ENCODE assay signal across 8 mouse cellular contexts in the genomic region with DNA sequence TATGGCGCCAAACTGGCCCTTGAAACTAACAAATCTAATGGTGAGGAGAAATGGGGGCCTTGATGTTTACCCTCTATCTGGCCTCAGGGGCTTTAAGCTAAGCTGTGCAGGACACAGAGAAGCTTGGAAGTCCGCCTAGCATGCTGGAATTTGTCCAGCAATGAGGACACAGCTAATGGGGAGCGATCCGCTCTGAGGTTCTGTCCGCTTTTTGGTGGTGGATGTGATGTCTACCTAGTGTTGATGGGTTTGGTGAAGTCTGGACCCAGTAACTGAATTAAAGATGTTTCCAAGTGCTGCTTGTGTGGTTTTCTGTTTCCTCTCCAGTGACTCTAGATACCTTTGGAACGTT. TPM values are rescaled to one million over a fixed set of nuclear protein-coding genes. Genes with fewer than 3 reads are reported as not detected.
DNase-seq lines count a peak whose midpoint lies in the region; ATAC-seq lines count a peak whose summit lies in the region.

No protein-coding gene starts in this region.

- no peak for ATAC-seq in heart, embryonic 11.5 days (replicated peaks; ENCODE audit: insufficient number of reproducible peaks, low FRiP score, low TSS enrichment)
- no peak for ATAC-seq in hindbrain, embryonic 14.5 days (ENCODE audit: low FRiP score)
- ATAC-seq in midbrain, embryonic 12.5 days (ENCODE audit: low FRiP score, low read depth) = no peak

- H3K4me3 ChIP-seq in heart, embryonic 11.5 days (ENCODE audit: low read depth, low read length) = peak overlapping the region; percentile 66
- H3K4me3 ChIP-seq in hindbrain, embryonic 14.5 days (replicated peaks; ENCODE audit: low read length) = peak overlapping the region; percentile 81; the same call in 1 of the 2 replicates
- peak overlapping the region; percentile 71 for H3K4me3 ChIP-seq in midbrain, embryonic 12.5 days

- peaks cover 2% of the 10 kb centered on the region for H3K27me3 ChIP-seq in heart, embryonic 11.5 days (ENCODE audit: control insufficient read depth, insufficient read depth, low read length)
- H3K27me3 ChIP-seq in hindbrain, embryonic 14.5 days (ENCODE audit: control insufficient read depth, insufficient read depth, low read length) = peaks cover 1% of the 10 kb centered on the region; the same call in 1 of the 2 replicates
- peaks cover 3% of the 10 kb centered on the region for H3K27me3 ChIP-seq in midbrain, embryonic 12.5 days

- peak overlapping the region; percentile 72 for H3K27ac ChIP-seq in heart, embryonic 11.5 days (ENCODE audit: low read depth, low read length)
- peak overlapping the region; percentile 70 for H3K27ac ChIP-seq in hindbrain, embryonic 14.5 days
- peak overlapping the region; percentile 91 for H3K27ac ChIP-seq in midbrain, embryonic 12.5 days (replicated peaks)

- H3K36me3 ChIP-seq in heart, embryonic 11.5 days (ENCODE audit: control insufficient read depth, insufficient read depth, low read length) = peaks cover 24% of the 10 kb centered on the region
- H3K36me3 ChIP-seq in hindbrain, embryonic 14.5 days (replicated peaks; ENCODE audit: control insufficient read depth, insufficient read depth) = peaks cover 37% of the 10 kb centered on the region
- peaks cover 33% of the 10 kb centered on the region for H3K36me3 ChIP-seq in midbrain, embryonic 12.5 days

- H3K4me2 ChIP-seq in heart, embryonic 11.5 days = peak overlapping the region; percentile 97
- peak overlapping the region; percentile 76 for H3K4me2 ChIP-seq in hindbrain, embryonic 14.5 days (replicated peaks)
- H3K4me2 ChIP-seq in midbrain, embryonic 12.5 days (replicated peaks) = peak overlapping the region; percentile 94

- DNase-seq in heart, postnatal 14 days = no peak
- peak; percentile 75 to 77 for DNase-seq in cerebellum, postnatal 10 days
- no peak for DNase-seq in hindbrain, embryonic 14.5 days (ENCODE audit: low spot score)
- no peak for DNase-seq in gastrocnemius, postnatal 14 days
- DNase-seq in gastrocnemius, postnatal 4 days (ENCODE audit: low spot score in 2 of 2) = no peak
- DNase-seq in left cerebral cortex, adult 8-10 months (ENCODE audit: low spot score in 2 of 2) = no peak

- peak overlapping the region; percentile 80 for H3K9ac ChIP-seq in heart, embryonic 11.5 days (ENCODE audit: low read depth, low read length)
- H3K9ac ChIP-seq in hindbrain, embryonic 14.5 days = peak overlapping the region; percentile 90
- peak overlapping the region; percentile 81; the same call in 1 of the 2 replicates for H3K9ac ChIP-seq in midbrain, embryonic 12.5 days (replicated peaks)

- H3K9me3 ChIP-seq in heart, embryonic 11.5 days (replicated peaks; ENCODE audit: control insufficient read depth, low read length) = no peaks in the 10 kb centered on the region
- H3K9me3 ChIP-seq in hindbrain, embryonic 14.5 days (ENCODE audit: control insufficient read depth, low read length) = no peaks in the 10 kb centered on the region
- H3K9me3 ChIP-seq in midbrain, embryonic 12.5 days = no peaks in the 10 kb centered on the region

- H3K4me1 ChIP-seq in heart, embryonic 11.5 days (ENCODE audit: control insufficient read depth, insufficient read depth, low read length) = peaks cover 25% of the 10 kb centered on the region
- peaks cover 34% of the 10 kb centered on the region for H3K4me1 ChIP-seq in hindbrain, embryonic 14.5 days (replicated peaks; ENCODE audit: control insufficient read depth, insufficient read depth, low read length)
- H3K4me1 ChIP-seq in midbrain, embryonic 12.5 days = peaks cover 42% of the 10 kb centered on the region

- 81% methylated on average over 6 of the region's 6 CpGs for WGBS in heart, embryonic 11.5 days (ENCODE audit: insufficient replicate concordance)
- 85% methylated on average over 6 of the region's 6 CpGs for WGBS in hindbrain, embryonic 14.5 days
- WGBS in midbrain, embryonic 12.5 days = 86% methylated on average over 6 of the region's 6 CpGs

- intact Hi-C loops in heart, postnatal 14 days (cut with DNase I) = no loop called here
- intact Hi-C loops in gastrocnemius, postnatal 14 days (cut with DNase I; ENCODE audit: low total_unique reads) = no loop called here

RNA-seq across cellular contexts. Expression of a gene that starts 0.8 kb away (rescaled TPM):
- 34.5 and 36.0 TPM in 2 replicates for polyA plus RNA-seq in heart, embryonic 11.5 days (2014; fragmentation: Nextera tagmentation; extraction: Ambion mirVana)
- 10 to 100 TPM; 17.4 to 17.6 TPM for total RNA-seq in heart, postnatal 14 days (2021)
- 84.0 and 86.6 TPM in 2 replicates for polyA plus RNA-seq in hindbrain, embryonic 14.5 days (2014; fragmentation: Nextera tagmentation; extraction: Ambion mirVana)
- polyA plus RNA-seq in midbrain, embryonic 12.5 days (2016; fragmentation: Nextera tagmentation; extraction: Ambion mirVana) = 49.2 and 60.5 TPM in 2 replicates
- total RNA-seq in gastrocnemius, postnatal 14 days (2021) = 10 to 100 TPM; 10.8 to 12.4 TPM
- 10 to 100 TPM; 13.1 to 13.4 TPM for total RNA-seq in gastrocnemius, postnatal 4 days (2021)
- 10 to 100 TPM; 31.1 to 41.9 (median 37.1) TPM for total RNA-seq in left cerebral cortex, adult 8-10 months (2022)

RNA-seq across cellular contexts. Expression of a gene that starts 3.9 kb away (rescaled TPM):
- 29.6 and 34.3 TPM in 2 replicates for polyA plus RNA-seq in heart, embryonic 11.5 days (2014; fragmentation: Nextera tagmentation; extraction: Ambion mirVana)
- total RNA-seq in heart, postnatal 14 days (2021) = 10 to 100 TPM; 16.8 to 21.4 TPM
- 37.2 and 45.3 TPM in 2 replicates for polyA plus RNA-seq in hindbrain, embryonic 14.5 days (2014; fragmentation: Nextera tagmentation; extraction: Ambion mirVana)
- 51.7 and 53.9 TPM in 2 replicates for polyA plus RNA-seq in midbrain, embryonic 12.5 days (2016; fragmentation: Nextera tagmentation; extraction: Ambion mirVana)
- total RNA-seq in gastrocnemius, postnatal 14 days (2021) = 1 to 10 TPM; 8.1 to 9.5 TPM
- 10 to 100 TPM; 15.1 to 17.8 TPM for total RNA-seq in gastrocnemius, postnatal 4 days (2021)
- total RNA-seq in left cerebral cortex, adult 8-10 months (2022) = 10 to 100 TPM; 20.7 to 26.2 (median 23.7) TPM

RNA-seq across cellular contexts. Expression of a gene that starts 8.1 kb away (rescaled TPM):
- polyA plus RNA-seq in heart, embryonic 11.5 days (2014; fragmentation: Nextera tagmentation; extraction: Ambion mirVana) = 0.11 TPM in 1 of 2 replicates, not detected in the other
- total RNA-seq in heart, postnatal 14 days (2021) = under 1 TPM; 0.32 to 0.41 TPM
- polyA plus RNA-seq in hindbrain, embryonic 14.5 days (2014; fragmentation: Nextera tagmentation; extraction: Ambion mirVana) = 0.31 TPM in 1 of 2 replicates, not detected in the other
- 0.22 and 0.31 TPM in 2 replicates for polyA plus RNA-seq in midbrain, embryonic 12.5 days (2016; fragmentation: Nextera tagmentation; extraction: Ambion mirVana)
- total RNA-seq in gastrocnemius, postnatal 14 days (2021) = under 1 TPM in 1 of 2 experiments, not detected in 1; 0.29 TPM
- total RNA-seq in gastrocnemius, postnatal 4 days (2021) = under 1 TPM; 0.20 to 0.21 TPM
- total RNA-seq in left cerebral cortex, adult 8-10 months (2022) = 1 to 10 TPM in 1 of 4 experiments, under 1 TPM in 3; 0.46 to 1.8 (median 0.60) TPM

RNA-seq across cellular contexts. Expression of a gene that starts 8.9 kb away (rescaled TPM):
- 23.1 and 27.5 TPM in 2 replicates for polyA plus RNA-seq in heart, embryonic 11.5 days (2014; fragmentation: Nextera tagmentation; extraction: Ambion mirVana)
- total RNA-seq in heart, postnatal 14 days (2021) = 1 to 10 TPM; 2.0 to 2.2 TPM
- 16.4 and 20.7 TPM in 2 replicates for polyA plus RNA-seq in hindbrain, embryonic 14.5 days (2014; fragmentation: Nextera tagmentation; extraction: Ambion mirVana)
- polyA plus RNA-seq in midbrain, embryonic 12.5 days (2016; fragmentation: Nextera tagmentation; extraction: Ambion mirVana) = 41.7 and 42.4 TPM in 2 replicates
- total RNA-seq in gastrocnemius, postnatal 14 days (2021) = 1 to 10 TPM; 1.1 to 1.5 TPM
- 1 to 10 TPM; 4.9 to 6.2 TPM for total RNA-seq in gastrocnemius, postnatal 4 days (2021)
- 1 to 10 TPM; 2.2 to 4.7 (median 3.8) TPM for total RNA-seq in left cerebral cortex, adult 8-10 months (2022)

RNA-seq across cellular contexts. Expression of a gene that starts 16.5 kb away (rescaled TPM):
- polyA plus RNA-seq in heart, embryonic 11.5 days (2014; fragmentation: Nextera tagmentation; extraction: Ambion mirVana) = 9.6 and 13.1 TPM in 2 replicates
- 10 to 100 TPM in 1 of 2 experiments, 1 to 10 TPM in 1; 7.2 to 10.1 TPM for total RNA-seq in heart, postnatal 14 days (2021)
- 10.2 and 11.3 TPM in 2 replicates for polyA plus RNA-seq in hindbrain, embryonic 14.5 days (2014; fragmentation: Nextera tagmentation; extraction: Ambion mirVana)
- 10.9 and 11.1 TPM in 2 replicates for polyA plus RNA-seq in midbrain, embryonic 12.5 days (2016; fragmentation: Nextera tagmentation; extraction: Ambion mirVana)
- 1 to 10 TPM; 6.2 to 7.4 TPM for total RNA-seq in gastrocnemius, postnatal 14 days (2021)
- total RNA-seq in gastrocnemius, postnatal 4 days (2021) = 10 to 100 TPM; 11.4 to 12.8 TPM
- total RNA-seq in left cerebral cortex, adult 8-10 months (2022) = 10 to 100 TPM; 10.4 to 18.5 (median 12.8) TPM

Comparison
In these comparisons a context has a peak if more than half of its experiments do, and no peak if none do; other contexts are left out.
1. DNase-seq: peak in cerebellum, postnatal 10 days (2 of 2); none in heart, postnatal 14 days (0 of 2), hindbrain, embryonic 14.5 days (single experiment), gastrocnemius, postnatal 14 days (single experiment), gastrocnemius, postnatal 4 days (0 of 2) and left cerebral cortex, adult 8-10 months (0 of 2).
2. Peak in every context shown above with its lines, with median percentiles within 50 percentile points of each other: H3K27ac ChIP-seq, H3K4me2 ChIP-seq, H3K4me3 ChIP-seq and H3K9ac ChIP-seq.